Mouse (Mus musculus) forebrain, embryonic 14.5 days (tissue): ENCODE results near the gene 5031410I06Rik. TPM values are rescaled to one million over a fixed set of nuclear protein-coding genes. Genes with fewer than 3 reads are reported as not detected.
"Not testable (repeated sequence)": the region's sequence is repeated elsewhere in the genome, so short reads cannot be mapped to it uniquely, and the experiment has no call there.

Source experiments
- ATAC-seq: fragments of 200-750 bp; cut with Nextera tagmentation; 2 replicates; pipeline ENCODE4 v1.8.0; 2017; ENCODE audit warnings: mild to moderate bottlenecking, moderate library complexity
- DNase-seq: peaks from one replicate; pipeline ENCODE4 v3.0.0-alpha.2; 2015; ENCODE audit warnings: low spot score
- H3K27ac ChIP-seq: fragments of 300-500 bp; sonication (generic); 2 replicates; pipeline ENCODE4 v1.5.1; 2014; ENCODE audit warnings: low read depth, mild to moderate bottlenecking, control low read depth, low read length, moderate library complexity
- H3K27me3 ChIP-seq: fragments of 300-500 bp; sonication (generic); replicated peaks from 2 replicates; pipeline ENCODE4 v1.6.1; 2014; ENCODE audit warnings: low read length, control low read depth, mixed read lengths; ENCODE audit not compliant: control insufficient read depth, insufficient read depth
- H3K36me3 ChIP-seq: fragments of 300-500 bp; sonication (generic); 2 replicates; pipeline ENCODE4 v1.6.1; 2014; ENCODE audit warnings: low read length, control low read depth; ENCODE audit not compliant: control insufficient read depth, insufficient read depth
- H3K4me1 ChIP-seq: fragments of 300-500 bp; sonication (generic); 2 replicates; pipeline ENCODE4 v1.6.1; 2014; ENCODE audit warnings: antibody characterized with exemption, low read length, control low read depth; ENCODE audit not compliant: control insufficient read depth, insufficient read depth
- H3K4me2 ChIP-seq: fragments of 300-500 bp; sonication (generic); 2 replicates; pipeline ENCODE4 v1.6.1; 2014; ENCODE audit warnings: mild to moderate bottlenecking, control low read depth, low read length
- H3K4me3 ChIP-seq: fragments of 300-500 bp; sonication (generic); 2 replicates; pipeline ENCODE4 v1.5.1; 2014; ENCODE audit warnings: low read depth, low read length, control low read depth
- H3K9ac ChIP-seq: fragments of 300-500 bp; sonication (generic); 2 replicates; pipeline ENCODE4 v1.6.1; 2014; ENCODE audit warnings: mild to moderate bottlenecking, low read length, control low read depth, moderate library complexity
- H3K9me3 ChIP-seq: fragments of 300-500 bp; sonication (generic); replicated peaks from 2 replicates; pipeline ENCODE4 v1.6.1; 2016; ENCODE audit warnings: low read length, control low read depth, mixed read lengths; ENCODE audit not compliant: control insufficient read depth
- WGBS: fragments of 180-500 bp; shearing (Covaris S2); extraction: QIAGEN DNeasy Blood & Tissue Kit; methylation state at CpG from one replicate; pipeline ENCODE4 v1.1.7; 2014; 5-methylcytosine and 5-hydroxymethylcytosine counted together
- polyA plus RNA-seq: library from polyadenylated mRNA; unstranded; fragments of >200 nt; fragmentation: Nextera tagmentation; extraction: Ambion mirVana; gene quantifications from 2 replicates; pipeline ENCODE4 v1.2.1, GENCODE M21; 2014

5031410I06Rik gene
- polyA plus RNA-seq: not detected in 2 replicates

DNA sequence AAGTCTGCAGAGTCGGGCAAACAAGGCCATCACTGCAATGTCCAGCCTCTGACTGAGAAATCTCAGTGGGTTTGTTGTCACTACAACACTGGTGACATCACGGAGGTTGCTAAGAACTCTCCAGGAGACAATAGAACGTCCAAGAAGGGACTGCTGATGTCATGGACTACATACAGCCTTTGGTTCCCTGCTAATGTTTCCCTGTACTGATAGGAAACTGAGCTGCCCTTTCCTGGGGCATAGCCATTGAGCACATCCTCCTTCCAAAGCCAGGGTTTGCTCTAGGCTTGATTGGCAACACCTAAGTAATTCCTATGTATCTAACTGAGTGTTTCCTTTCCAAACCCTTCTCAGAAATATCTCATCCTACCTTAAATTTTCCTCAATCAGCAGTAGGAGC, at the start of gene 5031410I06Rik:
Gene 5031410I06Rik (minus strand): TSS at position 101 of the 400 bp plus-strand sequence.
- not testable (repeated sequence) for H3K4me2 ChIP-seq, DNase-seq, H3K4me1 ChIP-seq, H3K9ac ChIP-seq, H3K36me3 ChIP-seq, ATAC-seq, H3K27ac ChIP-seq, H3K9me3 ChIP-seq, H3K4me3 ChIP-seq, H3K27me3 ChIP-seq
- WGBS: no CpG with 5 or more reads among the region's 3 CpGs

DNA sequence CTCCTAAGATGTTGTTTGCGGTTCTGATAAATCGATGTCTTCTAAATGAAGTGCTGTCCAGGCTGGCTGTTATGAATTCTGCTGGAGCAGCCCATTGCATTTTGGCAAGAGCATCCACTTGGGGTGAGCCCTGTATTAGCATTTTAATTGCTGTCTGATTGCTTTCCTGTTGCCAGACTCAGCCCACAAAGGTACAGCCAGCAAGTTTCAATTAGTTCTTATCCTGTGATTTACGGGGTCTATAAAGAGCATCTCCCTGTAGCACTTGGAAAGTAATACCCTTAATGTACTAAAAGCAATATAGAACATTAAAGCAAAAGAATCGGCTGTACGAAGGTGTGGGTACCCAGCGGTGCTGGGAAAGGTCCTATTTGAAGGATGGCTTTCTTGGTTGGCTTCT, 37.7 kb upstream of the 5031410I06Rik start:
- no peaks in the 10 kb centered on the region for H3K36me3 ChIP-seq
- no peak overlapping the region for H3K9ac ChIP-seq
- no peaks in the 10 kb centered on the region for H3K4me1 ChIP-seq
- DNase-seq: no peak
- H3K9me3 ChIP-seq: no peaks in the 10 kb centered on the region
- no peaks in the 10 kb centered on the region for H3K27me3 ChIP-seq
- no peak overlapping the region for H3K4me2 ChIP-seq
- H3K4me3 ChIP-seq: no peak overlapping the region
- H3K27ac ChIP-seq: no peak overlapping the region
- 84% methylated on average over 6 of the region's 6 CpGs for WGBS
- ATAC-seq: no peak

DNA sequence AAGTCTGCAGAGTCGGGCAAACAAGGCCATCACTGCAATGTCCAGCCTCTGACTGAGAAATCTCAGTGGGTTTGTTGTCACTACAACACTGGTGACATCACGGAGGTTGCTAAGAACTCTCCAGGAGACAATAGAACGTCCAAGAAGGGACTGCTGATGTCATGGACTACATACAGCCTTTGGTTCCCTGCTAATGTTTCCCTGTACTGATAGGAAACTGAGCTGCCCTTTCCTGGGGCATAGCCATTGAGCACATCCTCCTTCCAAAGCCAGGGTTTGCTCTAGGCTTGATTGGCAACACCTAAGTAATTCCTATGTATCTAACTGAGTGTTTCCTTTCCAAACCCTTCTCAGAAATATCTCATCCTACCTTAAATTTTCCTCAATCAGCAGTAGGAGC, 16.2 kb upstream of the 5031410I06Rik start, which contains the start of gene Gm10220:
Gene Gm10220 (minus strand): TSS at position 101 of the 400 bp plus-strand sequence.
- H3K9ac ChIP-seq, H3K27me3 ChIP-seq, H3K9me3 ChIP-seq, H3K4me2 ChIP-seq, H3K36me3 ChIP-seq, H3K27ac ChIP-seq, DNase-seq, ATAC-seq, H3K4me3 ChIP-seq, H3K4me1 ChIP-seq: not testable (repeated sequence)
- no CpG with 5 or more reads among the region's 3 CpGs for WGBS

DNA sequence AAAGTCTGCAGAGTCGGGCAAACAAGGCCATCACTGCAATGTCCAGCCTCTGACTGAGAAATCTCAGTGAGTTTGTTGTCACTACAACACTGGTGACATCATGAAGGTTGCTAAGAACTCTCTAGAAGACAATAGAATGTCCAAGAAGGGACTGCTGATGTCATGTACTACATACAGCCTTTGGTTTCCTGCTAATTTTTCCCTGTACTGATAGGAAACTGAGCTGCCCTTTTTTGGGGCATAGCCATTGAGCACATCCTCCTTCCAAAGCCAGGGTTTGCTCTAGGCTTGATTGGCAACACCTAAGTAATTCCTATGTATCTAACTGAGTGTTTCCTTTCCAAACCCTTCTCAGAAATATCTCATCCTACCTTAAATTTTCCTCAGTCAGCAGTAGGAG, 16.0 kb downstream of the 5031410I06Rik start, which contains the start of gene Gm10471:
Gene Gm10471 (minus strand): TSS at position 101 of the 400 bp plus-strand sequence.
- H3K4me2 ChIP-seq, H3K9ac ChIP-seq, ATAC-seq, H3K36me3 ChIP-seq, H3K4me3 ChIP-seq, H3K4me1 ChIP-seq, H3K27me3 ChIP-seq, DNase-seq, H3K9me3 ChIP-seq, H3K27ac ChIP-seq: not testable (repeated sequence)
- 83% methylated on average over 1 of the region's 1 CpGs for WGBS

DNA sequence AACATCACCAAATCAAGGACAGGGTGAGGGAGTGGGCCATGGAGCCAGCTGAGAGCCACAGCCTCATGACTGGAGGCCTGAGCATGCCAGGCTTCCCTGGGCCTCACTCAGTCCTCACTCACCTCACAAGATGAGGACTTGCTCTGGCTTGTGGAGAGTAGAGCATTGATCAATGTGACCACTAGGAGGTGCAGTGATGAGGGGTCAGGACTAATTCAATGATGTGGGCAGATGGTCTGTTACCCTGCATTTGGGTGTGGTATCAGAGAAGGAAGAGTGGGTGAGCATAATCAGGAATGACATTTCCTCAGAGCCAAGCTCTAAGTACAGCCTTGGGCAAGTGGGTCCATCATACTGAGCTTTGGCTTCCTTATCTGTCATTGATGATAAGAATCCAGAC, 26.1 kb downstream of the 5031410I06Rik start:
- not testable (repeated sequence) for H3K4me1 ChIP-seq, H3K27me3 ChIP-seq, H3K9ac ChIP-seq, H3K36me3 ChIP-seq, H3K4me3 ChIP-seq, DNase-seq, H3K4me2 ChIP-seq, H3K27ac ChIP-seq, H3K9me3 ChIP-seq, ATAC-seq

DNA sequence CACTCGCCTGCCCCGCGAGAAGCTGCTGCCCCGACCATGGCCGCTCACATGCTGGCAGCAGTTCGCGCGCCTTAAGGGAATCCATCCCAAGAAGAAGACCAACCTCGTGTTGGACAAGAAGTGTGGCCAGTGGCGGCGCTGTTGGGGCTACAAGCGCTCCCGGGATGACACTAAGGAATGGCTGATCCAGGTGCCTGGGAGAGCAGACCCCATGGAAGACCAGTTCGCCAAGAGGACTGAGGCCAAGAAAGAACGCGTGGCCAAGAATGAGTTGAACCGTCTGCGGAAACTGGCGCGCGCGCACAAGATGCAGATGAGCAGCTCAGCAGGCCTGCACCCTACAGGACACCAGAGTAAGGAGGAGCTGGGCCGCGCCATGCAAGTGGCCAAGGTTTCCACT, 34.4 kb downstream of the 5031410I06Rik start:
- DNase-seq (no peak), ATAC-seq (no peak)
- no peaks in the 10 kb centered on the region for H3K27me3 ChIP-seq

DNA sequence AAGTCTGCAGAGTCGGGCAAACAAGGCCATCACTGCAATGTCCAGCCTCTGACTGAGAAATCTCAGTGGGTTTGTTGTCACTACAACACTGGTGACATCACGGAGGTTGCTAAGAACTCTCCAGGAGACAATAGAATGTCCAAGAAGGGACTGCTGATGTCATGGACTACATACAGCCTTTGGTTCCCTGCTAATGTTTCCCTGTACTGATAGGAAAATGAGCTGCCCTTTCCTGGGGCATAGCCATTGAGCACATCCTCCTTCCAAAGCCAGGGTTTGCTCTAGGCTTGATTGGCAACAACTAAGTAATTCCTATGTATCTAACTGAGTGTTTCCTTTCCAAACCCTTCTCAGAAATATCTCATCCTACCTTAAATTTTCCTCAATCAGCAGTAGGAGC, 46.7 kb downstream of the 5031410I06Rik start, which contains the start of gene Gm7347:
Gene Gm7347 (minus strand): TSS at position 101 of the 400 bp plus-strand sequence.
- H3K9ac ChIP-seq, H3K4me1 ChIP-seq, H3K36me3 ChIP-seq, ATAC-seq, H3K27me3 ChIP-seq, DNase-seq, H3K4me3 ChIP-seq, H3K9me3 ChIP-seq, H3K4me2 ChIP-seq, H3K27ac ChIP-seq: not testable (repeated sequence)
- WGBS: no CpG with 5 or more reads among the region's 2 CpGs

More for the DNA sequence above, 34.4 kb downstream of the 5031410I06Rik start:
- Histone ChIP-seq H3K9ac (no peak overlapping the region), H3K4me2 (no peak overlapping the region), H3K27ac (no peak overlapping the region), H3K4me1 (no peaks in the 10 kb centered on the region), H3K9me3 (no peaks in the 10 kb centered on the region), H3K4me3 (no peak overlapping the region), H3K36me3 (no peaks in the 10 kb centered on the region)
- WGBS: 91% methylated on average over 24 of the region's 24 CpGs

Other genes starting within 250 kb of the 5031410I06Rik start
- not detected in 2 replicates for gene Gm21663, start 163.0 kb downstream of the 5031410I06Rik start, polyA plus RNA-seq
- gene Gm21671, start 150.9 kb downstream of the 5031410I06Rik start, polyA plus RNA-seq: not detected in 2 replicates
- gene Gm21680, start 132.7 kb downstream of the 5031410I06Rik start, polyA plus RNA-seq: not detected in 2 replicates
- gene Gm21698, start 116.7 kb downstream of the 5031410I06Rik start, polyA plus RNA-seq: not detected in 2 replicates
- gene Gm1979, start 100.6 kb downstream of the 5031410I06Rik start, polyA plus RNA-seq: not detected in 2 replicates
- gene Gm5862, start 82.4 kb downstream of the 5031410I06Rik start, polyA plus RNA-seq: not detected in 2 replicates
- gene Speer4a, start 65.8 kb downstream of the 5031410I06Rik start, polyA plus RNA-seq: not detected in 2 replicates
- gene Gm7347, start 46.8 kb downstream of the 5031410I06Rik start, polyA plus RNA-seq: 0.12 TPM in 1 of 2 replicates, not detected in the other
- not detected in 2 replicates for gene Gm10471, start 16.1 kb downstream of the 5031410I06Rik start, polyA plus RNA-seq
- gene Gm10220, start 16.1 kb upstream of the 5031410I06Rik start, polyA plus RNA-seq: not detected in 2 replicates
- gene Gm7361, start 152.3 kb upstream of the 5031410I06Rik start, polyA plus RNA-seq: 0.09 TPM in 1 of 2 replicates, not detected in the other